Mouse (Mus musculus): Measurements from ENCODE around the gene Lsm10. TPM values are rescaled to one million over a fixed set of nuclear protein-coding genes. Genes with fewer than 3 reads are reported as not detected.

Gene Lsm10
- polyA plus RNA-seq (2012; rRNA removed; ENCODE audit: low replicate concordance) = 47.2 and 68.1 TPM in 2 replicates

DNA sequence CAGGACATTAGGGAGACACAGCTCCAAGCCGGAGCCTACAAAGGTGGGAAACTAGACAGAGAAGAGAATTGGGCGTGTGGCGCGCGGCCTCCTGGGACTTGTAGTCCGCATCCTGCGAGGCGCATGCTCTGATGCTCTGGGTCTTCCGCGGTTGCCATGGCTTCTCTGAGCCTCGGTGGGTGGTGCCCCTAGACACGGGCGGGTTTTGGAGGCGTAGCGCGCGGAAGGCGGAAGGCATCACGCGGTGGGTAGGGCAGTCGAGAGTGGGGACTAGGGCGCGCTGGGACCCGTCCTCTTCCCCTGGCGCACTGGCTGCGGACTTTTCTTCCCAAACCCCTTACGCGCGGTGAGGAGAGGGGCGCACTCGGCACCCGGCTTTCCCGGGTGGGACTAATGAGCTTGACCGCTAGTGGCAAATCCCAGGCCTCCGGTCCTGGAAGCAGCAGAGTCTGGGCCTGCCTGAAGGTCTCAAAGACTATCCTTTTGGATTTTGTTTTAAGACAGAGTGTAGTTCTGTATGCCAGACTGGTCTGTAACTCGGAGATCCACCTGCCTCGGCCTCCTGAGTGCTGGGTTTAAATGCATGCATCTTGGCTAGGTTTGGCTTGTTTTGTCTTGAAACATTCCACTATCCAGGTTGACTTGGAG is at the start of gene Lsm10:
Lsm10 (plus strand) TSS at position 160 of the 648 bp plus-strand sequence.

DNA sequence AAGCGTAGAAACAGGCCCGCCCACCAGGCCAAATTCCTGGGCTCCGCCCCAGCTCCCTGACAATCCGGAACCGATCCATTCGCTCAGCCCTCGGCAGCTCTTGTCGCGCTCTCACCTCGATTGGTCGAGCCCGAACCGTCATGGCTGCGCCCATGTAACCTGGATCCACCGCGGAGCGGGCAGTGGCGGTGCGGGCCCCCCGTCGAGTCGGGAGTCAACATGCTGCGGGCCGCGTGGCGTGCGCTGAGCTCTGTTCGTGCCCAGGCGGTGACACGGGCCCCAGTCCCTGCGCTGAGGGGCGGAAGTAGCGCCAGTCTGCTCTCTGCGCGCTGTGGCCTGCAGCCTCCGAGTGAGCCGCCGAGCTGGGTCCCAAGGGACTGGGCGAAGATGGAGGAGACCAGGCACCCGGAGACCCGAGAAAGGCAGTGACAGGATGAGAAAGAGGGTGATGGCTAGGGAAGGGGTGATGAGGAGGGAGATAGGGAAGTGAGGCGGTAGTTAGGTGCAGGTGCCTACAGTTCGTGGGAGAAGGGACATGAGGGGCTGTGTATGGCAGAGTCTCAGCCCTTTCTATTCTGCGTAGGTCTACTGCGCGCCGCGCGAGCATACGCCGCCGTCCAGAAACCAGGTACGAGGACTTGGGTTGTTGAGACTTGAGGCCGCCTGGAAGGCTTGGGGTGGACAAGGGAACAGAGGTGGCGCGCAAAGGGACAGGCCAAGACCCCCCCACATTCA is 49.4 kb upstream of the Lsm10 start, which contains the start of gene Mrps15:
Mrps15 (plus strand) TSS at position 75 of the 735 bp plus-strand sequence.

GRCm38 (mm10) chr4:126058134-126058996 is 38.1 kb upstream of the Lsm10 start, which contains the start of gene Oscp1:
TSS of gene Oscp1 (plus strand) at chr4:126058565.

GRCm38 (mm10) chr4:126103590-126104068 is 7.2 kb downstream of the Lsm10 start, which contains the start of gene Stk40:
TSS of gene Stk40 (plus strand) at chr4:126103957.

GRCm38 (mm10) chr4:126147533-126148160 is 51.2 kb downstream of the Lsm10 start, which contains the start of gene Eva1b:
TSS of gene Eva1b (plus strand) at chr4:126147744.

Other genes starting within 250 kb of the Lsm10 start
- 8.3 and 11.9 TPM in 2 replicates for gene Csf3r, start 72.1 kb upstream of the Lsm10 start, polyA plus RNA-seq (2012; rRNA removed; ENCODE audit: low replicate concordance)
- 38.3 and 132 TPM in 2 replicates for gene Mrps15, start 49.7 kb upstream of the Lsm10 start, polyA plus RNA-seq (2012; rRNA removed; ENCODE audit: low replicate concordance)
- 2.7 and 3.5 TPM in 2 replicates for gene Oscp1, start 38.1 kb upstream of the Lsm10 start, polyA plus RNA-seq (2012; rRNA removed; ENCODE audit: low replicate concordance)
- gene Stk40, start 7.3 kb downstream of the Lsm10 start, polyA plus RNA-seq (2012; rRNA removed; ENCODE audit: low replicate concordance) = 50.9 and 51.7 TPM in 2 replicates
- 52.3 and 163 TPM in 2 replicates for gene Eva1b, start 51.1 kb downstream of the Lsm10 start, polyA plus RNA-seq (2012; rRNA removed; ENCODE audit: low replicate concordance)
- gene Sh3d21, start 66.9 kb downstream of the Lsm10 start, polyA plus RNA-seq (2012; rRNA removed; ENCODE audit: low replicate concordance) = 2.3 and 2.7 TPM in 2 replicates
- 46.0 and 64.3 TPM in 2 replicates for gene Thrap3, start 106.1 kb downstream of the Lsm10 start, polyA plus RNA-seq (2012; rRNA removed; ENCODE audit: low replicate concordance)
- 80.6 and 109 TPM in 2 replicates for gene Map7d1, start 159.7 kb downstream of the Lsm10 start, polyA plus RNA-seq (2012; rRNA removed; ENCODE audit: low replicate concordance)
- gene Trappc3, start 165.7 kb downstream of the Lsm10 start, polyA plus RNA-seq (2012; rRNA removed; ENCODE audit: low replicate concordance) = 33.2 and 49.2 TPM in 2 replicates
- 0.36 and 0.53 TPM in 2 replicates for gene Col8a2, start 190.2 kb downstream of the Lsm10 start, polyA plus RNA-seq (2012; rRNA removed; ENCODE audit: low replicate concordance)
- 32.6 and 55.9 TPM in 2 replicates for gene Adprhl2, start 225.1 kb downstream of the Lsm10 start, polyA plus RNA-seq (2012; rRNA removed; ENCODE audit: low replicate concordance)
- gene Tekt2, start 229.1 kb downstream of the Lsm10 start, polyA plus RNA-seq (2012; rRNA removed; ENCODE audit: low replicate concordance) = 1.5 and 2.1 TPM in 2 replicates

Measured in mammary gland, adult 2 months (tissue).